Mouse (Mus musculus) heart, adult 2 months (tissue): ENCODE results near the gene Lin7a.

Experiments used
- CTCF ChIP-seq: fragments of 200-600 bp; IDR thresholded peaks from 2 replicates; pipeline ENCODE4 v1.8.1; 2022; ENCODE audit warnings: antibody characterized with exemption, mild to moderate bottlenecking, moderate library complexity
- EP300 ChIP-seq: fragments of 200-500 bp; IDR thresholded peaks from 2 replicates; pipeline ENCODE4 v1.6.1; 2011; ENCODE audit warnings: low read depth, low read length, control low read depth; ENCODE audit not compliant: insufficient read depth
- POLR2A ChIP-seq: fragments of 200-500 bp; IDR thresholded peaks from 2 replicates; pipeline ENCODE4 v1.6.1; 2011; ENCODE audit warnings: mild to moderate bottlenecking, low read depth, low read length, control low read depth; ENCODE audit not compliant: insufficient read depth

DNA sequence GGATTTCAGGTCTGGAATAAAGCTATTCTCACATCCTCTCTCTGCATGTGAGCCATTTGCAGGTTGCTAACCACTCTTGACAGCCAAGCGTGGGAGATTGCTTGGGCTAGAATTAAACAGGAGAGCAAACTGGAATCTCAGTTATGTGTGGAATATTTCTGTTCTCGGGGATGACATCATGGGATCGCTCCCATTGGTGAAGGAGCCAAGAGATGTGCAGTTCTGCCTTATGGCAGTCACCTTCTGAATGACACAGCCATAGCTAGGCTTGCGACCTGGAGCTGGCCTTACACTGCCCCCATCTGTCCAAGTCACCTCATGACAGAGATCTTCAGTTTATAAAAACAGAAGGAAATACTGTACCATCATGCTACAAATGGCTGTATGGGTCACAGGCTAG, 118.0 kb downstream of the Lin7a start:
- TF ChIP-seq POLR2A (no peak), EP300 (no peak), CTCF (peak; percentile 71)
